Mouse (Mus musculus): ENCODE data around the gene Usp54. TPM values are rescaled to one million over a fixed set of nuclear protein-coding genes. Genes with fewer than 3 reads are reported as not detected.

Usp54 gene
- 8.0 and 10.2 TPM in 2 replicates for polyA plus RNA-seq (2015; fragmentation: Nextera tagmentation; extraction: Ambion mirVana)

GRCm38 (mm10) chr14:20640644-20641437, at the start of gene Usp54:
Gene Usp54, minus strand, starts transcription at chr14:20641063.
- ATAC-seq (ENCODE audit: low FRiP score, low TSS enrichment) = peak; percentile 96
- H3K9me3 ChIP-seq (ENCODE audit: low read length) = no peaks in the 10 kb centered on the region

GRCm38 (mm10) chr14:20689009-20689408, 48.1 kb upstream of the Usp54 start:
- Histone ChIP-seq H3K4me3 (ENCODE audit: low read length) (no peak overlapping the region), H3K9me3 (ENCODE audit: low read length) (no peaks in the 10 kb centered on the region), H3K27me3 (ENCODE audit: insufficient read depth, low read length) (no peaks in the 10 kb centered on the region), H3K9ac (replicated peaks; ENCODE audit: low read length) (no peak overlapping the region), H3K4me1 (ENCODE audit: insufficient read depth, low read length) (peaks cover 3% of the 10 kb centered on the region; the same call in 1 of the 2 replicates), H3K36me3 (ENCODE audit: insufficient read depth, low read length) (peaks cover 94% of the 10 kb centered on the region), H3K27ac (ENCODE audit: low read length) (no peak overlapping the region), H3K4me2 (replicated peaks; ENCODE audit: low read depth, low read length) (no peak overlapping the region)
- WGBS = 91% methylated on average over 2 of the region's 2 CpGs
- no peak for ATAC-seq (ENCODE audit: low FRiP score, low TSS enrichment)

More at GRCm38 (mm10) chr14:20640644-20641437, at the start of gene Usp54:
- under 1% methylated on average over 72 of the region's 73 CpGs for WGBS
- peak within 1 kb of the TSS; percentile 95 for H3K9ac ChIP-seq (replicated peaks; ENCODE audit: low read length)
- H3K4me3 ChIP-seq (ENCODE audit: low read length) = peak within 1 kb of the TSS; percentile 90
- peak within 1 kb of the TSS; percentile 87 for H3K4me2 ChIP-seq (replicated peaks; ENCODE audit: low read depth, low read length)
- H3K27me3 ChIP-seq (ENCODE audit: insufficient read depth, low read length) = no peaks in the 10 kb centered on the region
- H3K27ac ChIP-seq (ENCODE audit: low read length) = peak within 1 kb of the TSS; percentile 93
- peaks cover 12% of the 10 kb centered on the region for H3K4me1 ChIP-seq (ENCODE audit: insufficient read depth, low read length)
- H3K36me3 ChIP-seq (ENCODE audit: insufficient read depth, low read length) = no peaks in the 10 kb centered on the region

- WGBS = 96% methylated on average over 3 of the region's 3 CpGs
- Histone ChIP-seq H3K4me2 (replicated peaks; ENCODE audit: low read depth, low read length) (no peak overlapping the region), H3K4me3 (ENCODE audit: low read length) (no peak overlapping the region), H3K9me3 (ENCODE audit: low read length) (no peaks in the 10 kb centered on the region), H3K9ac (replicated peaks; ENCODE audit: low read length) (no peak overlapping the region), H3K27me3 (ENCODE audit: insufficient read depth, low read length) (no peaks in the 10 kb centered on the region), H3K4me1 (ENCODE audit: insufficient read depth, low read length) (no peaks in the 10 kb centered on the region), H3K36me3 (ENCODE audit: insufficient read depth, low read length) (peaks cover 94% of the 10 kb centered on the region), H3K27ac (ENCODE audit: low read length) (no peak overlapping the region)
- ATAC-seq (ENCODE audit: low FRiP score, low TSS enrichment) = no peak
Observed at GRCm38 (mm10) chr14:20686576-20686975, 45.7 kb upstream of the Usp54 start.

GRCm38 (mm10) chr14:20682498-20682897, 41.6 kb upstream of the Usp54 start:
- no peaks in the 10 kb centered on the region for H3K9me3 ChIP-seq (ENCODE audit: low read length)
- WGBS = 48% methylated on average over 3 of the region's 3 CpGs
- peaks cover 96% of the 10 kb centered on the region for H3K36me3 ChIP-seq (ENCODE audit: insufficient read depth, low read length)
- H3K4me3 ChIP-seq (ENCODE audit: low read length) = no peak overlapping the region
- ATAC-seq (ENCODE audit: low FRiP score, low TSS enrichment) = no peak; the same call in 1 of the 2 replicates
- H3K4me2 ChIP-seq (replicated peaks; ENCODE audit: low read depth, low read length) = no peak overlapping the region
- no peaks in the 10 kb centered on the region for H3K4me1 ChIP-seq (ENCODE audit: insufficient read depth, low read length)
- H3K9ac ChIP-seq (replicated peaks; ENCODE audit: low read length) = no peak overlapping the region
- H3K27ac ChIP-seq (ENCODE audit: low read length) = no peak overlapping the region
- no peaks in the 10 kb centered on the region for H3K27me3 ChIP-seq (ENCODE audit: insufficient read depth, low read length)

GRCm38 (mm10) chr14:20681742-20682141, 40.9 kb upstream of the Usp54 start:
- WGBS = 96% methylated on average over 2 of the region's 2 CpGs
- Histone ChIP-seq H3K36me3 (ENCODE audit: insufficient read depth, low read length) (peaks cover 96% of the 10 kb centered on the region), H3K9ac (replicated peaks; ENCODE audit: low read length) (no peak overlapping the region), H3K4me3 (ENCODE audit: low read length) (no peak overlapping the region), H3K27ac (ENCODE audit: low read length) (no peak overlapping the region), H3K9me3 (ENCODE audit: low read length) (no peaks in the 10 kb centered on the region), H3K4me1 (ENCODE audit: insufficient read depth, low read length) (no peaks in the 10 kb centered on the region), H3K27me3 (ENCODE audit: insufficient read depth, low read length) (no peaks in the 10 kb centered on the region), H3K4me2 (replicated peaks; ENCODE audit: low read depth, low read length) (no peak overlapping the region)
- no peak for ATAC-seq (ENCODE audit: low FRiP score, low TSS enrichment)

GRCm38 (mm10) chr14:20677906-20678305, 37.0 kb upstream of the Usp54 start:
- no peak overlapping the region for H3K27ac ChIP-seq (ENCODE audit: low read length)
- peaks cover 9% of the 10 kb centered on the region; the same call in 1 of the 2 replicates for H3K4me1 ChIP-seq (ENCODE audit: insufficient read depth, low read length)
- H3K27me3 ChIP-seq (ENCODE audit: insufficient read depth, low read length) = no peaks in the 10 kb centered on the region
- peaks cover 68% of the 10 kb centered on the region for H3K36me3 ChIP-seq (ENCODE audit: insufficient read depth, low read length)
- H3K9ac ChIP-seq (replicated peaks; ENCODE audit: low read length) = no peak overlapping the region
- no peak overlapping the region for H3K4me2 ChIP-seq (replicated peaks; ENCODE audit: low read depth, low read length)
- H3K9me3 ChIP-seq (ENCODE audit: low read length) = no peaks in the 10 kb centered on the region
- no peak overlapping the region for H3K4me3 ChIP-seq (ENCODE audit: low read length)
- no peak for ATAC-seq (ENCODE audit: low FRiP score, low TSS enrichment)
- 97% methylated on average over 4 of the region's 4 CpGs for WGBS

GRCm38 (mm10) chr14:20674064-20674833, 33.4 kb upstream of the Usp54 start, which contains the start of gene Sec24c:
Gene Sec24c, plus strand, starts transcription at chr14:20674308.
- Histone ChIP-seq H3K9ac (replicated peaks; ENCODE audit: low read length) (peak within 1 kb of the TSS; percentile 93), H3K27ac (ENCODE audit: low read length) (peak within 1 kb of the TSS; percentile 97), H3K4me3 (ENCODE audit: low read length) (peak within 1 kb of the TSS; percentile 87), H3K27me3 (ENCODE audit: insufficient read depth, low read length) (no peaks in the 10 kb centered on the region; the same call in 1 of the 2 replicates), H3K36me3 (ENCODE audit: insufficient read depth, low read length) (peaks cover 34% of the 10 kb centered on the region), H3K4me1 (ENCODE audit: insufficient read depth, low read length) (peaks cover 9% of the 10 kb centered on the region; the same call in 1 of the 2 replicates), H3K4me2 (replicated peaks; ENCODE audit: low read depth, low read length) (peak within 1 kb of the TSS; percentile 77), H3K9me3 (ENCODE audit: low read length) (no peaks in the 10 kb centered on the region)
- peak; percentile 96 for ATAC-seq (ENCODE audit: low FRiP score, low TSS enrichment)
- WGBS = 2% methylated on average over 43 of the region's 43 CpGs

- H3K9ac ChIP-seq (replicated peaks; ENCODE audit: low read length) = peak overlapping the region; percentile 70
- H3K27me3 ChIP-seq (ENCODE audit: insufficient read depth, low read length) = no peaks in the 10 kb centered on the region; the same call in 1 of the 2 replicates
- 11% methylated on average over 13 of the region's 13 CpGs for WGBS
- peak; percentile 47 for ATAC-seq (ENCODE audit: low FRiP score, low TSS enrichment)
- peak overlapping the region; percentile 87 for H3K4me3 ChIP-seq (ENCODE audit: low read length)
- peaks cover 9% of the 10 kb centered on the region; the same call in 1 of the 2 replicates for H3K4me1 ChIP-seq (ENCODE audit: insufficient read depth, low read length)
- H3K36me3 ChIP-seq (ENCODE audit: insufficient read depth, low read length) = peaks cover 28% of the 10 kb centered on the region
- H3K27ac ChIP-seq (ENCODE audit: low read length) = peak overlapping the region; percentile 97
- H3K4me2 ChIP-seq (replicated peaks; ENCODE audit: low read depth, low read length) = peak overlapping the region; percentile 77
- H3K9me3 ChIP-seq (ENCODE audit: low read length) = no peaks in the 10 kb centered on the region
Observed at GRCm38 (mm10) chr14:20673735-20674063, 32.8 kb upstream of the Usp54 start.

- H3K4me2 ChIP-seq (replicated peaks; ENCODE audit: low read depth, low read length) = 0 out of 2 replicates have a peak overlapping the region, but pooled peaks have one; percentile 77
Observed at GRCm38 (mm10) chr14:20672990-20673389, 32.1 kb upstream of the Usp54 start.

More at GRCm38 (mm10) chr14:20672990-20673389, 32.1 kb upstream of the Usp54 start:
- Histone ChIP-seq H3K9me3 (ENCODE audit: low read length) (no peaks in the 10 kb centered on the region), H3K4me3 (ENCODE audit: low read length) (no peak overlapping the region), H3K36me3 (ENCODE audit: insufficient read depth, low read length) (peaks cover 21% of the 10 kb centered on the region), H3K27me3 (ENCODE audit: insufficient read depth, low read length) (no peaks in the 10 kb centered on the region; the same call in 1 of the 2 replicates), H3K4me1 (ENCODE audit: insufficient read depth, low read length) (peaks cover 9% of the 10 kb centered on the region; the same call in 1 of the 2 replicates), H3K9ac (replicated peaks; ENCODE audit: low read length) (no peak overlapping the region), H3K27ac (ENCODE audit: low read length) (no peak overlapping the region)
- WGBS = 89% methylated on average over 2 of the region's 2 CpGs
- ATAC-seq (ENCODE audit: low FRiP score, low TSS enrichment) = no peak

Measured in kidney, embryonic 16.5 days (tissue).